Mouse (Mus musculus) heart, postnatal 0 days (tissue): ENCODE measurements around the gene Aftph.

ENCODE experiments used
- CTCF ChIP-seq: IDR thresholded peaks from 2 replicates; pipeline ENCODE4 v1.5.1; 2016; ENCODE audit warnings: antibody characterized with exemption, control low read depth, low read depth
- EP300 ChIP-seq: IDR thresholded peaks from 2 replicates; pipeline ENCODE4 v1.6.1; 2016; ENCODE audit warnings: antibody characterized with exemption, low read depth

DNA sequence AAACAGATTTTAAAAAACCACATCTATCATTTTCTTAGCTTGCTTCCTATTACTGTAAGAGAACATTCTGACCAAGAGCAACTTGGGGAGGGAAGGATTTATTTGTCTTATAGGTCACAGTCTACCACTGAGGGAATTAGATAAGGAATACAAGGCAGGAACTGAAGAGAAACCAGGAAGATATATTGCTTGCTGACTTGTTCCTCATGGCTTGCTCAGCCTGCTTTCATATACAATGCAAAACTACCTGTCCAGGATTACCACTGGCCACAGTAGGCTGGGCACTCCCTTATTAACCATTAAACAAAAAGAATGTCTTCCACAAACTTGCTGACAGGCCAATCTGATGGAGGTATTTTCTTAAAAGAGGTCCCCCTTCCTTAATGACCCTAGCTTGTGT, 35.3 kb upstream of the Aftph start:
- no peak for TF ChIP-seq CTCF
- TF ChIP-seq EP300: no peak
